Mouse (Mus musculus) lung, adult 2 months (tissue): Measurements from ENCODE around the gene Npsr1. TPM values are rescaled to one million over a fixed set of nuclear protein-coding genes. Genes with fewer than 3 reads are reported as not detected.

Source experiments
- DNase-seq: peaks from one replicate; pipeline ENCODE4 v3.0.0; 2022
- H3K4me1 ChIP-seq: fragments of 200-500 bp; 2 replicates; pipeline ENCODE4 v1.6.1; 2011; ENCODE audit warnings: low read length; ENCODE audit not compliant: control insufficient read depth, insufficient read depth
- H3K4me3 ChIP-seq: fragments of 200-500 bp; replicated peaks from 2 replicates; pipeline ENCODE3; 2011; ENCODE audit warnings: low read depth, mild to moderate bottlenecking, control low read depth, low read length; ENCODE audit errors: extremely low read depth
- CTCF ChIP-seq: fragments of 200-500 bp; IDR thresholded peaks from 2 replicates; pipeline ENCODE4 v1.5.1; 2011; ENCODE audit warnings: mild to moderate bottlenecking, low read length, control low read depth; ENCODE audit not compliant: insufficient read depth
- POLR2A ChIP-seq: fragments of 200-500 bp; IDR thresholded peaks from 2 replicates; pipeline ENCODE4 v1.6.1; 2011; ENCODE audit warnings: low read depth, mild to moderate bottlenecking, control low read depth, low read length, borderline replicate concordance; ENCODE audit errors: extremely low read depth
- WGBS: fragments of 180-500 bp; shearing (Covaris S2); methylation state at CpG from one replicate; pipeline ENCODE4 v1.1.7; 2018; 5-methylcytosine and 5-hydroxymethylcytosine counted together
- polyA plus RNA-seq: library from polyadenylated mRNA; depleted of rRNA; stranded (reverse); fragments of >200 nt; gene quantifications from 2 replicates; pipeline ENCODE4 v1.2.3, GENCODE M21; 2012

Gene Npsr1
- polyA plus RNA-seq, 1 experiment, result not detected

DNA sequence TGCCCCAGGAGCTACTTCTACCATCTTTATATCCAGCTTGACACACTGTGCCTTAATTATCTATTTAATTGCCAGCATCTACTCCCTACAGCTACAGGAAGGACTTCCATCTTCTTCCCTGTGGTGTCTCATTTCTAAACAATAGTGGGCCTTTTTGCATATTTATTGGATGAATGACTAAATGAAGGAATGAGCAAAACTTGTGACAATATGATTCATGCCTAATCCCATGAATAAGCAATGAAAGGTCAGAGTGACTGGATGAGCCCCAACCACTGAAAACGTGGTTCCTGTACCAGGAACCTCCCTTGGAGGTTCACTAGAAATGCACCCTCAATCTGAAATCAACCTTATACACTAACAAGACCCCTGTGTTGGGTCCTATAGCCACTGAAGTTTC is 249.2 kb downstream of the Npsr1 start:
- no peak for DNase-seq
- WGBS, result 11% methylated on average over 1 of the region's 1 CpGs
- no peaks in the 10 kb centered on the region for H3K4me1 ChIP-seq
- TF ChIP-seq POLR2A (no peak), CTCF (no peak)
- H3K4me3 ChIP-seq, result no peak overlapping the region

- no peak overlapping the region for H3K4me3 ChIP-seq
- DNase-seq, result no peak
- no peaks in the 10 kb centered on the region for H3K4me1 ChIP-seq
- 67% methylated on average over 2 of the region's 2 CpGs for WGBS
- TF ChIP-seq POLR2A (no peak), CTCF (no peak)
These were observed 251.7 kb downstream of the Npsr1 start for GRCm38 (mm10) chr9:24349510-24349909.

GRCm38 (mm10) chr9:24351402-24351801 is 253.6 kb downstream of the Npsr1 start:
- no peak for TF ChIP-seq POLR2A
- no peak for TF ChIP-seq CTCF
- 84% methylated on average over 3 of the region's 3 CpGs for WGBS
- no peaks in the 10 kb centered on the region for H3K4me1 ChIP-seq
- DNase-seq, result no peak
- H3K4me3 ChIP-seq, result no peak overlapping the region
